Mouse (Mus musculus) bone marrow macrophage, adult 2 months (primary cell): ENCODE measurements around the gene Pik3r1.

Experiments used
- CTCF ChIP-seq: IDR thresholded peaks from 2 replicates; pipeline ENCODE4 v1.5.1; 2012; ENCODE audit warnings: low read depth, mild to moderate bottlenecking, low read length, moderate library complexity
- POLR2A ChIP-seq: IDR thresholded peaks from 2 replicates; pipeline ENCODE4 v1.6.1; 2012; ENCODE audit warnings: mild to moderate bottlenecking, low read depth, low read length, borderline replicate concordance

DNA sequence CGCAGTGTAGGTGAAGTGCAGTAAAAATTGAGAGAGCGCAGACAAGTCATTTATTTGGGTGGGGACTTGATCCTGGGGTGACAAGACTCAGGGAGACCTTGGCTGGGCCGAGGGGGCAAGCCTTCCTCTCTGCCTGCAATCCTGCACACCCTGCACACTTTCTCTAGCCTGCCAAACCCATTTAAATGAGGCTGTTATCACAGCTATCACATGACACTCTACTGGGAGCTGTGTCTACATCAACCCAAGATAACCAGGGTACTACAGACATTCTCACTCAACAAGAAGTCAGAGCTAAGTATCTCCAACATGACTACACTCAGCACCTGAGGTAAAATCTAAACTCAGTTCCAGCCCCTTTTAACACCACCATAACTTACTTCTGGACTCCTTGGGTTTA lies 7.1 kb downstream of the Pik3r1 start:
- TF ChIP-seq POLR2A (no peak), CTCF (no peak)
